Mouse (Mus musculus): Measurements from ENCODE around the gene Ola1. TPM values are rescaled to one million over a fixed set of nuclear protein-coding genes. Genes with fewer than 3 reads are reported as not detected.

Ola1 gene
- total RNA-seq, 4 experiments from 2014 or later = 49.7 to 61.4 (median 53.0) TPM

- DNase-seq (ENCODE audit: low spot score in 2 of 2) = no peak
These were observed 68.2 kb downstream of the Ola1 start for GRCm38 (mm10) chr2:73150526-73150925.

DNA sequence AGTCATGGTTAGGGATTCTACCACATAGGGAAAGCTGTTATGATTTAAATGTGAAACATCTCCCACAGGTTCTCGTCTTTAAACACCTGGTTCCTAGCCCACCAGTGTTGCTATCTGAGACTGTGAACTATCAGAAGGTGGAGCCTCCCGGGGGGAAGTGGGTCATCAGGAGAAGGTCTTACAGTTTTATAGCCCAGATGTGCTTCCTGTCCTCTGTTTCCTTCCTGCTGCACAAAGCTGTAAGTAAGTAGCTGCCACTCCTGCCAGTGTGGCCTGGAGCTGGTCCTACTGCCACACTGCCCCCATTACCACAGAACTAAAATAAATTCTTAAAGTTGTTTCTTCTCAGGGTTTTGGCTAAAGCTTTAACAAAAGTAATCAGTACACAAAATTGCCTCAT lies 72.6 kb downstream of the Ola1 start:
- DNase-seq (ENCODE audit: low spot score in 2 of 2) = no peak

GRCm38 (mm10) chr2:73143732-73144131 lies 75.0 kb downstream of the Ola1 start:
- no peak for DNase-seq (ENCODE audit: low spot score in 2 of 2)

- DNase-seq (ENCODE audit: low spot score in 2 of 2) = no peak
These were observed 75.8 kb downstream of the Ola1 start for GRCm38 (mm10) chr2:73142832-73143470.

- DNase-seq (ENCODE audit: low spot score in 2 of 2) = no peak
These were observed 85.8 kb downstream of the Ola1 start for GRCm38 (mm10) chr2:73132897-73133296.

- DNase-seq (ENCODE audit: low spot score in 2 of 2) = no peak
These were observed 91.0 kb downstream of the Ola1 start for GRCm38 (mm10) chr2:73127686-73128085.

DNA sequence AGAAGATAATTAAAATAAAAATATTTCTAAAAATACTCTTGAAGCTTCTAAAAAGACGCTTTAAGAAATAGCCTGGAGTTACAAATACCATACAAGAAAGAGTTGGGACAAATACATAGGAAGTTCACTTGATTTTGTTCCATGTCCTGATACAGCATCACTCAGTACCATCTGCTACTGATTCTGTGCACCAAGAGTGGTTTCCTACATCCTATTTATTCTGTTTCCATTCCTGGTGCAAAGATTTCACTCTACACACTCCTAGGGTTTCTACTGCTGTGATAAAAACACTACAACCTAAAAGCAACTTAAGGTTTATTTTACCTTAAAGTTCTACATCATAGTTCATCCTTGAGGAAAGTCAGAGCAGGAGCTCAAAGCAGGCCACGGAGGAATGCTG lies 99.9 kb downstream of the Ola1 start:
- no peak for DNase-seq (ENCODE audit: low spot score in 2 of 2)

DNA sequence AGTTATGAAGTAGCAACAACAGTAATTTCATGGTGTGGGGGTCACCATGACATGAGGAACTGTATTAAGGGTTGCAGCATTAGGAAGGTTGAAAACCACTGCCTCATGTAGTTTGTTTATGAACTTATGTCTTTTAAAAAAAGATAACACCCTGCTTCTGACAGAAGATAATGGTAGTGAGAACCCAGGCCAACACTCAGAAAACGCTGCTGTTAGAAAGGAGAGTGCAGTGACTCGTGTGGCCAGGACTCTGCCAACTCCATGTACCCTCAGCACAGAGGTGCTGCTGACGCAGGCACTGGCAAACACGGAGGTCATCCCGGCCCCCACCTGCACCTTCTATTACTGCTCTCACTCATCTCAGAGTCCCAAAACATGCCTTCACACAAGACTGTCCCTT lies 111.6 kb downstream of the Ola1 start:
- no peak for DNase-seq (ENCODE audit: low spot score in 2 of 2)

DNA sequence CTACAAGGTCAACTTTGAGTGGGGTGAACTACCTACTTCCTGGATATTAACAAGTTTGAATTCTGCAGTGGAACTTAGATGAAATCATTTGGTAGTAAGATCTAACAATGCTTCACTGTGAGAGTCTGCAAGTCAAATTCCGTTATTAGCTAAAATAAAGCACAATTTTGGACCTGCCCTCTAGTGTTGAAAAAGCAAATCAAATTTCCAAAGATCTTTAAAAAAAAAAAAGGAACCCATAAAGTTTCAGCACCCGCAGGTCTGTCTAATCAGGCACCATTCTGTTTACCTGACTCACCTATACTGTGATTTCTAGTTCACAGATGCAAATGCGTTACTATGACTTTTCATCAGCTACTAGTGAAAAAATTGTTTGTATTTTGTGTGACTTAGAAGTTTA lies 122.2 kb downstream of the Ola1 start:
- DNase-seq (ENCODE audit: low spot score in 2 of 2) = no peak

- no peak for DNase-seq (ENCODE audit: low spot score in 2 of 2)
These were observed 123.4 kb downstream of the Ola1 start for GRCm38 (mm10) chr2:73095300-73095699.

DNA sequence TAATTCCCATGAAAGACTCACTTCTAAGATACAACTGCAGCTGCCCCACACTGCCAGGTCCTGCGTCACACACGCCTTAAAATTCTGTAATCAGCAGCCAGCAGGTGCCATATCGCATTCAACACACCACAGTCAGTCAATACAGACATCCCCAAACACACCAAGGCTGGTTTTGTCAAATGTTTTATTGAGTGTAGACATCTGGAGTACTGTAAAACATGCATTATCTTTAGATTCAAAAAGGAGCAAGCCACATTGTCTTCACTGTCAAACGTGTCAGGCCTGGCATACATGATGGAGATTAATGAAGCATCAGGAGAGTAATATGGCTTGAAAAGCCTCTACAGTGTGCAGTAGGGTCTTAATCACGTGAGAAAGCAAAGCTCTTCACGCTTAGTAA lies 125.7 kb downstream of the Ola1 start:
- DNase-seq (ENCODE audit: low spot score in 2 of 2) = no peak

- DNase-seq (ENCODE audit: low spot score in 2 of 2) = no peak
These were observed 127.4 kb downstream of the Ola1 start for GRCm38 (mm10) chr2:73091302-73091701.

DNA sequence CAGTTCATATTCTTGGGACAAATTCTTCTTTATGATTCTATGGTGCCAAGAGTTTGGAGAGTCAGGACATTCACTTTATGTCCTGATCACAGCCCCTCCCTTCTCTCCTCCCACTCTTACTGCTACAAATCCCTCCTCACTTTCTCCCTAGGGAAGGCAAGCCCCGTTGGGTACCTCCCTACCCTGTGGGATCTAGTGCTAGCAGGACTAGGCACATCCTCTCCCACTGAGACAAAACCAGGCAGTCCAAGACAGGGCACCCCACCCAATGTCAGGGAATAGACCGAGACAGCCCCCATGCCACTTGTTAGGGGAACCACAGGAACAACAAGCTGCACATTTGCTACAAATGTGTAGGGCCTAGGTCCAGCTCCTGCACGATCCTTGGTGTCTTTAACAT lies 131.1 kb downstream of the Ola1 start:
- no peak for DNase-seq (ENCODE audit: low spot score in 2 of 2)

- no peak for DNase-seq (ENCODE audit: low spot score in 2 of 2)
These were observed 132.9 kb downstream of the Ola1 start for GRCm38 (mm10) chr2:73085669-73086304.

- no peak for DNase-seq (ENCODE audit: low spot score in 2 of 2)
These were observed 136.2 kb downstream of the Ola1 start for GRCm38 (mm10) chr2:73082476-73082875.

- DNase-seq (ENCODE audit: low spot score in 2 of 2) = no peak
These were observed 136.9 kb downstream of the Ola1 start for GRCm38 (mm10) chr2:73081861-73082260.

- DNase-seq (ENCODE audit: low spot score in 2 of 2) = no peak
These were observed 138.6 kb downstream of the Ola1 start for GRCm38 (mm10) chr2:73080084-73080483.

DNA sequence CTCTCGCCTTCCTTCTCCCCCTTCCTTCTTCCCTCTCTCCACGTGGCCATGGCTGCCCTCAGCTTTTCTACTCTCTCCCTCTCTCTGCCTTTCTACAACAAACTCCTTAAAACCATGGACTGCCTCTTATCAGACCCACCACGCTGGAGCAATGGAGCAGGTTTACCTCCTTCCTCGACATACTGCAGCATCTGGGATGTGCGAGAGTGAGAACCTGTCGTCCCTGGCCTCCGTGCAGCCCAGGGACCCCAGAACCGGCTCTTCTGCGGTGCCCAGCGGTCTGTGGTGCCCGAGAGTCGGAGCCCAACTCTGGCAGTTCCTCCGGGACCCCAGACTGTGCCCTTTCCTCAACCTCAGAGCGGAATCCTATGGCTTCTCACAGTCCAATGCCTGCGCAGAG lies 139.4 kb downstream of the Ola1 start:
- no peak for DNase-seq (ENCODE audit: low spot score in 2 of 2)

DNA sequence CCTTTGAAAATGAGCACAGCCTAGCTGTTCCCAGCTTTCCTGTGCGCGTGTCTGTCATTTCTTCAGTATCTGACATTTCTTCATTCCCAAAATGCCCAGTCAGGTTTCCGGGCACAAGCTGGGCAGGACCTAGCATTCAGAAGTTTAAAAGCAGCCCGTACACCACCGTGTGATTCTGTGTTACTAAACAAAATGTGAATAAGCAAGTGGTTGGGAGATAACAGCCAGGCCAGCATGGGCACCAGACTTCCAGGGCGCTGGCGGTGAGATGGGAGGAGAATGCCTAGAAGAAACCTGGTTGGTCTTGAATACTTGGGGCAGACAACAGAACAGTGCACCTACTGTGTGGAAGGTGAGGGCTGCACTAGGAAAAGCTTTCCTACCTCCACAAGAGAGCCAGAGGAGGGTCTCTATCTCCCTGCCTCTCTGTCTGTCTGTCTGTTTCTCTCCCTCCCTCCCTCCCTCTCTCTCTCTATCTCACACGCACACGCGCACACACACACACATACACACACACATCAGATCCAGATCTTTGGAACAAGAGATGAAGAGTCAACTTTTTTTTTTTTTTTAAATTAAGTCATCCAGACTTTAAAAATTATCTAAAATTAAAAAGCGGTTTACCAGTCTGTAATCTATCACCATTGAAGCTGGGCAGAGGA lies 144.8 kb downstream of the Ola1 start:
- DNase-seq (ENCODE audit: low spot score in 2 of 2) = no peak

- no peak for DNase-seq (ENCODE audit: low spot score in 2 of 2)
These were observed 147.5 kb downstream of the Ola1 start for GRCm38 (mm10) chr2:73071201-73071600.

DNA sequence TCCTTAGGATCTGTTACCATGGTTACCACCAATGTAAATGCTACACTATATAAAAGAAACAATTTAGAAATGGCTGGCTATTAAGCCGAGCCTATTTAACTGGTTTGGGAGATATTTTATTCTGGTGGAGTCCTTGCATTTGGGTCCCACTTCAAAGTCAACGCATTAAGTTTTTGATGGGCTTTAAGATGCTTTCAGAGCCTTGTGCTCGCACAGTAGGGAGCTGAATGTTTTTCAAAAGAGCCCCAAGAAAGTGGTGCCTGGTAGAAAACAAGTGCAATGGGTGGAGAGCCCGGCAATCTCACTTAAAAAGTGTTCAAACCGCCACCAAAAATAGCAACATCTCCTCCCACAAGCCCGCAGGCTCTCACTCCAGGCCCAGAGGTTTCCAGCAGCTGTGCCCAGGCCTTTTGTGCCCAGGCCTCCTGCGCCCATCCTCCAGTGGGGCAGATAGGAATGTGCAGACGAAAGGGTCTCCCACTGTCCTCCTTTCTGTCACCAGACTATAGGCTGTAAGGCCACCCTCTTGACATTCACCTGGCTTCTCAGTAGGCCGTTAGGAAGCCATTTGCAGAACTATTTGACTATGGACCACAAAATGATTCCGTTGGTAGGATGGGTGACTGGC lies 148.2 kb downstream of the Ola1 start:
- no peak for DNase-seq (ENCODE audit: low spot score in 2 of 2)

DNA sequence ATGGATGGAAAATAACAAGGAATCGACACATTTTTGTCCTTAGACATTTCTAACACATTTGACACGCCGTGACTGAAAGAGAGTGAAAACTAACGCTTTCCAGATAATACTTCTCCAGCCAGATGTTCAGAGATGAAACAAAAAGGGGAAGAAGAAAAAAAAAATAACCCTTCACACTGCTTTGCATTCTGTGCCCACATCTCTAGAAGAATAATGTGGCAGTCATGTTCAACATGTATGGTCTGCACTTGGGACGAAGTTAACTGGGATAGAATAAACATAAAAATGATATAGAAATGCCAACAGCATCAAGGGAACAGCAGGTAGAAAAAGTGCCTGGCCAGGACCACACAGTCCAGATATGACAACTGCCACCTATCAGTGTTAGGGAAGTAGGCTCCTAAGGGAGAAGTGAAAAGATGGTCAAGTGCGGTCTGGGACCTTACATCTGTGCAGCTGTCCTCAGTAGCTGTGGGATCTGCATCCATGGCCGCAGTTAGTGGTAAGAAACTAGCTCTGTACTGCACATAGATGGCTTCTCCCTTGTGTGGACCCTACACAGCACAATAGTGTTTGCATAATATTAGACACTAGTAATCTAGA lies 149.4 kb downstream of the Ola1 start:
- no peak for DNase-seq (ENCODE audit: low spot score in 2 of 2)

Data from gastrocnemius, adult 8-10 months (tissue).